Mouse (Mus musculus) layer of hippocampus, adult 2 months (tissue): ENCODE measurements around the gene Msh4. TPM values are rescaled to one million over a fixed set of nuclear protein-coding genes. Genes with fewer than 3 reads are reported as not detected.

ENCODE experiments used
- DNase-seq, 2 experiments: peaks; one replicate each; pipeline ENCODE4 v3.0.0; 2022; ENCODE audit warnings: low spot score in 2 of 2
- H3K27ac ChIP-seq: fragments of 200-600 bp; 2 replicates; pipeline ENCODE4 v1.8.1; 2022
- H3K4me3 ChIP-seq: fragments of 200-600 bp; 2 replicates; pipeline ENCODE4 v1.8.1; 2022; ENCODE audit warnings: mild to moderate bottlenecking
- CTCF ChIP-seq: fragments of 200-600 bp; conservative IDR thresholded peaks from 2 replicates; pipeline ENCODE4 v1.8.1; 2022; ENCODE audit warnings: antibody characterized with exemption, mild to moderate bottlenecking, moderate library complexity
- long read RNA-seq, 2 experiments: library from polyadenylated mRNA; stranded (forward); transcript quantifications; one replicate each; pipeline ENCODE4 v2.0.0; 2021; ENCODE audit warnings: borderline mapping rate in 2 of 2
- total RNA-seq, 2 experiments: library from RNA; stranded (reverse); gene quantifications; 2 replicates each; pipeline ENCODE4 v1.2.3; 2021

Msh4 gene
- under 1 TPM; 0.49 to 0.51 TPM for total RNA-seq
- long read RNA-seq, experiment 1, result 0 reads
- long read RNA-seq, experiment 2, result 0 reads

DNA sequence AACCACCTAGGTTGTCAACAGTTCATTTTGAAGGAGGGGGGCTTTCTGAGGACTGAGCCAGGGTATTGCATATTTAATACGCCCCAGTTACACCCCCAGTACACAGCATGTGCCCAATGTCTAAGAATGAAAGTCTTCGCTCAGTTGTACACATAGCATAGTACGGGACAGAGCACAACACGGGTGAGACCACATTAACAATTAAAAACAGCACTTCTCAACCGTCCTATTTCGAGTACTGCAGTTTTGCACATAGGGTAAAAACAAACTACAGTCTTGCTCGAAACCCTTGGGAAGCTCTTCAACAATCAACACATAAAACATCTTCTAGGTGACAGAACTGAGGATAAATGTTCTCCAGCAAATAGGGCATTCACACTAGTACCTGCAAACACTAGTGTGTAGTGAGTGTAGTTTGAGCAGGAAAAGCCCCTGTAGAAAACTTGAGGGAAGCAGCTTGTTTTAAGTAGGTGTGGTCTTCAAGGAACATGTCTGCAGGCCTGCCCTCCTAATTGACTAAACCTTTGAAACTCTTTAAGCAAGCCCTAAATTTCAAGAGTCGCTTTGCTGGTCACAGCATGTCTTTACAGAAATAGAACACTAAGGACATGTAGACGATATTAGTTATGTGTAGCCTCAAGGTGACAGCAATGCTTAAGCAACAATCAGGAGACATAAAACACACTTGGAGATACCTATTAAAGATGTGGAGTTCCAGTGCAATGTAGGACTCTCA is at the start of gene Msh4:
Gene Msh4, minus strand, starts transcription at position 3 of the 736 bp plus-strand sequence.
- H3K4me3 ChIP-seq, result no peak within 1 kb of the TSS
- TF ChIP-seq CTCF, result no peak
- DNase-seq, result no peak
- no peak within 1 kb of the TSS for H3K27ac ChIP-seq

DNA sequence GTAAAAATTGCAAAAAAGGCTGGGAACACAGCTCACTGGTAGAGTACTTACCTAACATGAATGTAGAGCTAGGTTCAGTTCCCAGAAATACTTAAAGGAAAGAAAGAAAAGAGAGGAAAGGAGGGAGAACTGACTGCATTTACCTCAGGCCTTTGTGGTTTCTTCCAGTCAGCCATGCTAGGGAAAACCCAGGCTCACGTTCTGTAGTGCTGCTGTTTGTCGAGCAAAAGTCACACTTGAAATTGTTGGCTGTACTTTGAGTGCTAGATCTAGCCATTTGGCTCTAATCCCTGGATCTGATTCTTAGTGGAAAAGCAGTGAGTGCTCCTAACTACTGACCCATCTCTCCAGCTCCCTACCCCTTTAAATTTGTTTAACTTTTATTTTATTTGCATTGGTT is 42.2 kb upstream of the Msh4 start:
- Histone ChIP-seq H3K27ac (no peak overlapping the region), H3K4me3 (no peak overlapping the region)
- DNase-seq, result no peak
- no peak for TF ChIP-seq CTCF

DNA sequence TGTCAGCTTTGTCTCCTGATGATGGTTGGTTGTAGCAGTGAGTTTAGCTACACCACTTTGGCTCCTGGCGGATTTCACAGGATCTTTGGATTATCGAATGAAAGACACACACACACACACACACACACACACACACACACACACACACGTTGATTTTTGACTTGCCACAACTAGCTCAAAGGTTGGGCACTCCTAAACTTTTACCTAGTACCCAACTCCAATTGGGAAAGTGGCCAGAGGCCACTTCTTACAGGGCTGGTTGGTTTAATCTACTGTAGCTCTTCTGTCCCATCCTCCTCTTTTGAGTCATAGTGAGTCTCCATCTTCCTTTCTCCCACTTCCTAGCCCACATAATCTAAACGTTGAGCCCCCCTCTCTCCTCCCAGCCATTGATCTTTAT is 41.3 kb upstream of the Msh4 start:
- H3K4me3 ChIP-seq, result no peak overlapping the region
- TF ChIP-seq CTCF, result no peak
- H3K27ac ChIP-seq, result no peak overlapping the region
- no peak for DNase-seq

DNA sequence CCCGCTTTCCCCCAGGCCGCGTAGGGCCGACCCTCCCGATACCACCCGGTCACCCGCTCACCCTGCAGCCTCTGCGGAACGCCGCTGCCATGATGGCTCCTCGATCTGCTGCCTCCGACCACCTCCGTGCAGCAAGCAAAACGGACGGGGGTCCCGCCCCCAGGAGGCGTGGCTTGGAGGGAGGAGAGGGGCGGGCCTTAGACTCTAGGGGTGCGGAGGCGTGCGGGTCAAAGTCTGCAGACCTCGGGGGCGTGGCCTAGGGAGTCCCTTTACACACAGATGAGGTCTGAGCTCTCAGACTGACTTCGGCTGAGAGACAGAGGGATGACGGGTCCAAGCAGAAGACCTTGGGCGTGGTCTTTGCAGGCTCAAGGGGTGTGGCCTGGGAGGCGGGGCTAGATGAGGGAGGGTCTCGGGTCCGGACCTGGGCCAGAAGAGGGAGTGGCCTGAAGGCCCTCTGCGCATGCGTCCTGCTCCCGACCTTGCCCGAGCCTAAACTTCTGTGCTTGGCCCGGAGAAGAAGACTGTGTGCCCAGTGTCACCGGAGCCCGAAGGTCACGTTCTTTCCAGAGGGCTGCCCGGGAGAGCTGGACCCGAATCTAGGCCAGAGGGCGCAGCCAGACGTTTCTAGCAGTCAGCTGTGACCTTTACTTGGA is 38.5 kb upstream of the Msh4 start, which contains the start of gene Acadm:
Gene Acadm, minus strand, starts transcription at position 298 of the 656 bp plus-strand sequence.
- DNase-seq, result peak; percentile 92 to 94
- H3K27ac ChIP-seq, result peak within 1 kb of the TSS; percentile 89
- peak within 1 kb of the TSS; percentile 62 for H3K4me3 ChIP-seq
- TF ChIP-seq CTCF, result no peak

DNA sequence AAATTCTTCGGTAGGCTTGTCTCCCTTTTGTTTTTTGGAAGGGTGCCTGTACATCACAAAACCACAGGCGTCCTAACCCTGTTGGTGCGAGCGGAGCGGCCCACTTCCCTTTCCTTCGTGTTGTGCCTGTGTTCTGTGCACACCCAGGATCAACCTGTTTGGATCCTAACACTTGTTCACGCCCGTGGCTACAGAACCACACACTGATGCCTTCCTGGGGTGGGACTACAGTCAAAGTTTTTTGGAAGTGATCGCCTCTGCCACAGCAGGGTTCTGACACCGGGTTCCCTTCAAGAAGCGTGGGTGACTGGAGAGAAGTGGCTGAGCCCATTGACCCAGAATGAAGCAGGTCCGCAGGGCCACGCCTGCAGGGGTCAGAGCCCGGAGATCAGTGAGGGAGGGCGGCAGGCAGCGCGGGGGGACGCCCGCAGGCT is 38.0 kb upstream of the Msh4 start:
- Histone ChIP-seq H3K27ac (peak overlapping the region; percentile 89), H3K4me3 (peak overlapping the region; percentile 62)
- DNase-seq, result peak in 1 of 2 experiments; percentile 18
- TF ChIP-seq CTCF, result no peak

DNA sequence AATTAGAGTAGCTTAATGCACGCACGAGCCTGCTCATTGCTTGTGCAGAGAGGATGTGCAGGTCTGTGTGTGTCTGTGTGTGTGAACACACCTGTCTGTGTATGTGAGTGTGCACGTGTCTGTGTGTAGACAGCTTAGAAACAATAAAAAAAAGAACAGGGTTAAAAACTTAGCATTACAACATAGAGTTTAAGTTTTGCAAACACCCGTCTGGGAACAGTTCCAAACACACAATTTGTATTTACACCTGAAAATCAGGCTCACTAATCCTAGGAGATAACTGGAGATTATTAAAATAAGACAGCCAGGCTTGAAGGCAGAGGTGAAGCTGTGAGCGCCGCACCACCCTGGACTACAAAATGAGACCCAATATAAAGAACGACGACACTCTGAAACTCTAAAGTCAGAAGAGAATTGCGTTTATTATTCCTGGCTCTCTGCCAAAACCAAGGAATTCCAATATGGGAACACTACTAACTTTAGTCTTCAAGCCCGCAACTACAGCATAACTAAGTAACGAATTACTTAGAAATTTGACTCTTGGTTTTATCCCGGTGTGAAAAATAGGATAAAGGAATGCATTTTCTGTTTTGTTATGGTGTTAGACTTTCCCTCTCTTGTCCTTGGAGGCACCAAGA is 37.2 kb upstream of the Msh4 start:
- TF ChIP-seq CTCF, result no peak
- no peak for DNase-seq
- H3K4me3 ChIP-seq, result peak overlapping the region; percentile 62
- H3K27ac ChIP-seq, result no peak overlapping the region

DNA sequence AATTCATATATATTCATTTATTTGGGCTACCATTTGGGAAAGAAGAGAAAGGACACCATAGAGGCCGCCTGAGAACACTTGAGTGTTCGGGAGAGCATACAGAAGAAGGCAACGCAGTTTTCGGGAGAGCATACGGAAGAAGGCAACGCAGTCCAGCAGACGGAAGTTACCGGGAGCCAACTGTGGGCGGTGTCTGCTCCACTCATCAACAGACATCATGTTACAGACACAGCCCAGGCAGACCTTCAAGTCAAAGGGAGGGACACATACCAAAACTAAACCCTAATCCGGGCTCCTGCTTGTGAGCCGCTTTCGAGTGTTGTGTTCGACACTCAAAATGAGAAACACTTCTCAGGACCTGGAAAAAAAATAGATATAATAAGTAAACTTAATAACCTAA is 35.7 kb upstream of the Msh4 start:
- Histone ChIP-seq H3K27ac (no peak overlapping the region), H3K4me3 (no peak overlapping the region)
- no peak for DNase-seq
- TF ChIP-seq CTCF, result no peak

DNA sequence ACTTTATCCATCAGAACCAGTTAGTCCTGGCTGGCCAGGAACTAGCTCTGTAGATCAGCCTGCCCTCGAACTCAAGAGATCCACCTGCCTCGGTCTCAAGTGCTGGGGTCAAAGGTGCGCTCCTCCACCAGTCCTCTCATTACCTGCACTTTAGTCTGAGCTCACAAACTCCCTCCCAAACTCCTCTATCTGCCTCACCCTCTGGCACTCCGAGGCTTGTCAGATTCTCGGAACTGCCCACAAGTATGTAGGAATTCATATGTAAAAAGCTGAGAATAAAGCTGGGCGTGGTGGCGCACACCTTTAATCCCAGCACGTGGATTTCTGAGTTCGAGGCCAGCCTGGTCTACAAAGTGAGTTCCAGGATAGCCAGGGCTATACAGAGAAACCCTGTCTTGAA is 34.5 kb upstream of the Msh4 start:
- no peak for TF ChIP-seq CTCF
- H3K27ac ChIP-seq, result no peak overlapping the region
- no peak overlapping the region for H3K4me3 ChIP-seq
- DNase-seq, result no peak

DNA sequence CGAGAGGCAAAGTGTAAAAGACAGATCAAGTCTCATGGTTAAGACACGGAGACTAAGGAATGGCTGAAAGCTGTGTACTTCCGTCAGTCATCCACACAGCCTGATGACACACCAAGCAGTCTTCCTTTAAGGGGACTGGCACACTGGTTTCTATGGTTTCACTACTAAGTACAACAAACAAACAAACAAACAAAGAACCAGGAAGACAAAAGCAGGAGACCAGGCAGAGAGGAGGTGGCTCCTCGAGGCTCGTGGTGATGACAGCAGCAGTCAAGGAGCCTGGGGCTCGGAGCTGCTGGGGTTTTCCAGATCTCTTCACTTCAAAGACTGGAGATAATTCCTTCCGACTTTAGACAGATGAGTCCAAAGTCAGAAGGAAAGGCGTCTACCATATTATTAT is 34.1 kb upstream of the Msh4 start:
- no peak for DNase-seq
- no peak for TF ChIP-seq CTCF
- no peak overlapping the region for H3K27ac ChIP-seq

DNA sequence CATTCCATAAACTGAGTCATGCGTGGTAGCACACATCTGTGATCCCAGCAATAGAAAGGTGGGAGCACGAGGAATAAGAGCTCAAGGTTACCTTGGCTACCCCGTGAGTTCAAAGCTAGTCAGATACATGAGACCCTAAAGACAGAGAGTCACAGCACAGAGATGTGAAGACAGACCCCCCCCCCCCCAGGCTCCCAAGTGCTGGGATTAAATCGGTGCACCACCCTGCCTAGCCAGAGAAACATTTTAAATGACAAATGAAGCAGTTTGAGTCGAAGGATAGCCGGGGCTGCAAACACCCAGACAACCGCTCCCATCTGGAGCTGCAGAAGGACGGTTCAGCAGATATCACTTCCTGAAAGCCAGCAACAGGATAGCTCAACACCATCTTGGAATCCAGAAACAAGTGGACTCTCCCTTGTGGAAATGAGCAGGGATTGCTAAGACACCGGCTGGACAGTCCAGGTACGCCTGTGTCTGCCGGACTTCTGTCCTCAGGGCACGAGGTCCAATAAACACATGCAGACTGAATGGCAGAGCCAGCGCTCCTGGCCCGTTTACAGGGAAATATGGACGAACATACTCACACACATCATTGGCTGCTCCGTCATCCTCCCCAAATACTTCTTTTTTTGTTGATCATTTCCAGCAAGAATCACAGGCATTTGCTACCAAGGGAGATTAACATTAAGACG is 31.3 kb upstream of the Msh4 start:
- Histone ChIP-seq H3K4me3 (no peak overlapping the region), H3K27ac (no peak overlapping the region)
- DNase-seq, result no peak
- TF ChIP-seq CTCF, result no peak

More for the DNA sequence above, 34.1 kb upstream of the Msh4 start:
- H3K4me3 ChIP-seq, result no peak overlapping the region

DNA sequence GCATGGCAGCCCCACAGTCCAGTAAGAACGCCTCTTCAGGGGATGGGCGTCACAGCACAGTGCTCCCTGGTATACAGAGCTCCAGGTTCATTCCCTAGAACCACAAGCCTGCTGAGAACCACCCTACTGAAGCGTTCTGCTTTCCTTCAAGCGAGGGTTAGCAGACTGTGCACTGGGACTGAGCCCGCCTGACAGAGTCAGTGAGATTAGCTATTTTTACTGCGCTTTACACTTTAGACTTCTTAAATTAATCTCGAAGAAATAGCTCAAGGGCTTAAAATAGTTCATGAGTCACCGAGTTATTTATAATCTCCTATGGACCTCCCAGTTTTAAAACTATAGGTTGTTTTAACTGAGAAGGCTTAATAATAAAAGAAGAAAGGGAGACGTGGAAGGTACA is 29.9 kb upstream of the Msh4 start:
- Histone ChIP-seq H3K27ac (no peak overlapping the region), H3K4me3 (no peak overlapping the region)
- no peak for TF ChIP-seq CTCF
- DNase-seq, result no peak

DNA sequence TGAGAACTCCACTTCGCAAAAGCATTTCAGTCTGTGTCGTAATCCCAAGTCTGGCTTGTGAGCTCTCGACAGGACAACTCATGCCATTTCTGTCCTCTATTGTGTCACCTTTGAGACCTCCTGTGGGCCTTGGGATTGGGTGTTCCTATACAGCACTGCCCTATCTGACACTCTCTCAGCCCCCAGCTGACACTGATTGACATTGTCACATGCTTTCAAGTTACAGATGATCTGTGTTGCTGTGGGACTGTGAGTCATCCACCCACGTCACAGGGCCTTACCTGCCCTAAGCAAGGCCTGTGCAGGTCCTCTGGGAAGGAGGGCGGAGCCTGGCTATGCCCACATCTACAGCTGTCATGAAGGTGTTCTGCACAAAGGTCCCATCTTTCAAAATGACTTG is 26.5 kb upstream of the Msh4 start:
- Histone ChIP-seq H3K4me3 (no peak overlapping the region), H3K27ac (no peak overlapping the region)
- TF ChIP-seq CTCF, result no peak
- DNase-seq, result no peak

DNA sequence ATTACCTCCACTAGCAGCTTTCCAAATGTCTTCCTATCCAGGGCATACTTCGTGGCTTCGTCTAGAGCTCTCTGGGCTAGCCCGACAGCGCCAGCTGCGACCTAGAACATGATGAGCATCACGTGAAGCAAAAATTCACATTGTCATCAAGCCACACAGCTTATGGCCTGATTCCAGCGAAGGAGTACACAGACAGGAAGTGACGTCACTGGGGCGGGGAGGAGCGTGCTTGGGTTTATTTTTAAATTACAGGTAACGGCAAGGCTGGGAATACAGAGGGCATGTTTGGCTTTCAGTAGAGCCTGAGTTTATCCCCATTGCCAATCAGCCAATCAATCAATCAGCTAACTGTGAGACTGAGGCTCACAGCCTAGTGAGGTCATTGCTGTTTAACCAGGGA is 23.6 kb upstream of the Msh4 start:
- H3K4me3 ChIP-seq, result no peak overlapping the region
- DNase-seq, result no peak
- TF ChIP-seq CTCF, result no peak
- H3K27ac ChIP-seq, result no peak overlapping the region
